Mouse (Mus musculus) spleen, embryonic (tissue): ENCODE measurements around the gene Wtap.
"Not testable (repeated sequence)": the region's sequence is repeated elsewhere in the genome, so short reads cannot be mapped to it uniquely, and the experiment has no call there.

Experiments
- CTCF ChIA-PET: fragments of 350-600 bp; sonication (Branson Sonifier 250); formaldehyde crosslinking; loops from one replicate; lab custom pipeline; 2022; lab: Charles Lee

The Wtap gene

GRCm38 (mm10) chr17:12967173-12967572 is 26.8 kb downstream of the Wtap start:
- CTCF ChIA-PET = no interaction called here

- CTCF ChIA-PET = interaction anchor here (0.5 kb wide), 1 partner anchor 57 kb away, joined by 3 read pairs; no protein-coding TSS in a partner anchor
These were observed 30.5 kb downstream of the Wtap start for GRCm38 (mm10) chr17:12963476-12963875.

- CTCF ChIA-PET = interaction anchor here (0.6 kb wide), 1 partner anchor 25 kb away, joined by 10 read pairs; no protein-coding TSS in a partner anchor
These were observed 33.6 kb downstream of the Wtap start, which contains the start of gene Acat2 for GRCm38 (mm10) chr17:12960331-12960873. TSS of gene Acat2 (minus strand) at chr17:12960747.

GRCm38 (mm10) chr17:12959377-12959776 is 34.6 kb downstream of the Wtap start:
- CTCF ChIA-PET = not testable (repeated sequence)

GRCm38 (mm10) chr17:12956664-12957063 is 37.3 kb downstream of the Wtap start:
- CTCF ChIA-PET = no interaction called here

- CTCF ChIA-PET = no interaction called here
These were observed 44.3 kb downstream of the Wtap start for GRCm38 (mm10) chr17:12949669-12950068.

GRCm38 (mm10) chr17:12942459-12943162 is 51.4 kb downstream of the Wtap start:
- CTCF ChIA-PET = no interaction called here

- CTCF ChIA-PET = no interaction called here
These were observed 52.3 kb downstream of the Wtap start for GRCm38 (mm10) chr17:12941543-12942260.

- CTCF ChIA-PET = no interaction called here
These were observed 53.7 kb downstream of the Wtap start, which contains the start of gene Acat3 for GRCm38 (mm10) chr17:12940151-12940805. TSS of gene Acat3 (minus strand) at chr17:12940600.

GRCm38 (mm10) chr17:12939377-12940148 is 54.4 kb downstream of the Wtap start:
- CTCF ChIA-PET = not testable (repeated sequence)

GRCm38 (mm10) chr17:12938077-12938476 is 55.9 kb downstream of the Wtap start:
- CTCF ChIA-PET = no interaction called here

GRCm38 (mm10) chr17:12937412-12937970 is 56.5 kb downstream of the Wtap start:
- CTCF ChIA-PET = no interaction called here

GRCm38 (mm10) chr17:12935719-12936118 is 58.2 kb downstream of the Wtap start:
- CTCF ChIA-PET = no interaction called here

GRCm38 (mm10) chr17:12931576-12931975 is 62.4 kb downstream of the Wtap start:
- CTCF ChIA-PET = not testable (repeated sequence)

- CTCF ChIA-PET = interaction anchor here (0.6 to 0.9 kb wide), 2 partner anchors 10 to 91 kb away, joined by 3 read pairs; partner anchors contain the start of genes Mrpl18 and Tcp1
These were observed 68.2 kb downstream of the Wtap start for GRCm38 (mm10) chr17:12925703-12926180.

- CTCF ChIA-PET = interaction anchor here (0.9 kb wide), 1 partner anchor 9 kb away, joined by 3 read pairs; the partner anchor contains the start of genes Mrpl18 and Tcp1
These were observed 69.0 kb downstream of the Wtap start for GRCm38 (mm10) chr17:12925001-12925400.

- CTCF ChIA-PET = interaction anchor here (0.7 kb wide), 1 partner anchor 67 kb away, joined by 3 read pairs; no protein-coding TSS in a partner anchor
These were observed 72.9 kb downstream of the Wtap start for GRCm38 (mm10) chr17:12921073-12921472.
